Comparison of ENCODE assay signal across 9 mouse cellular contexts in the genomic region with DNA sequence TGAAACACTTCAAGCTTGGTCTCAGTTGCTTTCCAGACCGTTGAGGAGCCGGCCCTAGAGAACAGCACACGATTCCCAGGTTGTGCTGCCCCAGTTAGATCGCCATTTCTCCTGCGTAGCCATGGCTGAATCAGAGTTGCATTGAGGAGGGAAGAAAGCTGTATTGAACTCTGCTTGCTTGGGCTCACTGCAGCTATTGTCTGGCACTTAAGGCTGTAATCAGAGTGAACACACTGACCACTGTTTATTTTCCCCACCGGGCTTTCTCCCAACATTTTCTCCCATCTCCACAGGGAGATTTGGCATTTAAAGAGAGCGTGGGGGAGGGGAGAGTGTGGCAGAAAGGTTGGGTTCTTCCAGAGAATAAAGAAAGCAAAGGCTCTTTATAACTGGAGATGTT. TPM values are rescaled to one million over a fixed set of nuclear protein-coding genes. Genes with fewer than 3 reads are reported as not detected.
DNase-seq lines count a peak whose midpoint lies in the region; ATAC-seq lines count a peak whose summit lies in the region.
"Had no signal": no experiment of that assay in that cellular context is flagged by ENCODE, and none has a peak within 500 bp of the region (broad histone marks: within the 10 kb centered on the region; RNA-seq: fewer than 3 reads in every experiment).

No protein-coding gene starts in this region.

- H3K4me2 ChIP-seq in neural tube, embryonic 12.5 days (replicated peaks): peak overlapping the region; percentile 27; the same call in 1 of the 2 replicates

- H3K27me3 ChIP-seq in neural tube, embryonic 12.5 days (replicated peaks): no peaks in the 10 kb centered on the region

- H3K4me1 ChIP-seq in neural tube, embryonic 12.5 days: peaks cover 16% of the 10 kb centered on the region

- H3K4me3 ChIP-seq in neural tube, embryonic 12.5 days: no peak overlapping the region

- no peaks in the 10 kb centered on the region for H3K36me3 ChIP-seq in neural tube, embryonic 12.5 days

- ATAC-seq in neural tube, embryonic 12.5 days (ENCODE audit: low FRiP score, low read depth): no peak

- H3K9ac ChIP-seq in neural tube, embryonic 12.5 days: no peak overlapping the region

- 38% methylated on average over 7 of the region's 7 CpGs for WGBS in neural tube, embryonic 12.5 days

- DNase-seq in cerebellum, adult 9-10 months: peak; percentile 11
- DNase-seq in cerebellum, postnatal 36 days: no peak
- DNase-seq in neural tube, embryonic 10.5 days (ENCODE audit: extremely low spot score, low spot score): no peak
- DNase-seq in layer of hippocampus, postnatal 10 days (ENCODE audit: low spot score in 2 of 2): peak; percentile 54 to 58
- DNase-seq in right cerebral cortex, postnatal 4 days: peak; percentile 45
- no peak for DNase-seq in thymus, postnatal 14 days
- DNase-seq in MN1 (ENCODE audit: low spot score): no peak

- H3K9me3 ChIP-seq in neural tube, embryonic 12.5 days: 0 out of 2 replicates have a peak, but pooled peaks cover under 1% of the 10 kb centered on the region

- no peak overlapping the region for H3K27ac ChIP-seq in neural tube, embryonic 12.5 days

RNA-seq across cellular contexts. Expression of gene Prickle2, which starts 22.6 kb away (rescaled TPM):
- 9.4 and 11.7 TPM in 2 replicates for polyA plus RNA-seq in neural tube, embryonic 12.5 days (2016; fragmentation: Nextera tagmentation; extraction: Ambion mirVana)
- total RNA-seq in layer of hippocampus, postnatal 10 days (2021): 100 to 1,000 TPM; 118 to 121 TPM
- total RNA-seq: megakaryocyte-erythroid progenitor cell, adult 5-6 weeks had no signal

Comparison
In these comparisons a context has a peak if more than half of its experiments do, and no peak if none do; other contexts are left out.
1. DNase-seq: peak in cerebellum, adult 9-10 months (single experiment), layer of hippocampus, postnatal 10 days (2 of 2) and right cerebral cortex, postnatal 4 days (single experiment); none in cerebellum, postnatal 36 days (0 of 2), neural tube, embryonic 10.5 days (single experiment), thymus, postnatal 14 days (single experiment) and MN1 (single experiment).